Mouse (Mus musculus): ENCODE data around the gene Znhit1. TPM values are rescaled to one million over a fixed set of nuclear protein-coding genes. Genes with fewer than 3 reads are reported as not detected.
A peak's percentile ranks its signal among the peaks of the same experiment; 100 is the strongest.

Gene Znhit1
- polyA plus RNA-seq, 1 experiment, result 97.7 TPM

DNA sequence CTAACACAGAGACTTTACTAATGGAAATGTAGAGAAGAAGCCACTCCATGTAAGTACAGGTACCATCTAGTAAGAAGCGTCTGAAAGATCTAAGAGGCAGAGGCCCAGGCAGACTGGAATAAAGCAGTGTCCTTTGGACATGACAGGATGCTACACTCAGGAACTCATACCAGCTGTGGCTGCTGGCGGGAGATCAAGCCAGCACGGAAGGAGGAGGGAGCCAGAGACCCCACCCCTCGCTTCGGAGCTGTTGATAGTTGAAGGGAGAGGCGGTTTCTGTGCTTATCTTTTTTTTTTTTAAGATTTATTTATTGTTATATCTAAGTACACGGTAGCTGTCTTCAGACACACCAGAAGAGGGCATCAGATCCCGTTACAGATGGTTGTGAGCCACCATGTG, 19.5 kb upstream of the Znhit1 start:
- no peaks in the 10 kb centered on the region for H3K36me3 ChIP-seq (ENCODE audit: control insufficient read depth, insufficient read depth)
- no peak for TF ChIP-seq MAX (IDR thresholded peaks at IDR 0.05; ENCODE audit: low read depth)
- TF ChIP-seq POLR2A (IDR thresholded peaks at IDR 0.05; ENCODE audit: insufficient read length, low read depth), result no peak
- TF ChIP-seq POLR2AphosphoS2 (IDR thresholded peaks at IDR 0.05; ENCODE audit: insufficient read length, low read depth), result no peak
- no peak overlapping the region for H3ac ChIP-seq (ENCODE audit: control insufficient read depth, insufficient read length)

DNA sequence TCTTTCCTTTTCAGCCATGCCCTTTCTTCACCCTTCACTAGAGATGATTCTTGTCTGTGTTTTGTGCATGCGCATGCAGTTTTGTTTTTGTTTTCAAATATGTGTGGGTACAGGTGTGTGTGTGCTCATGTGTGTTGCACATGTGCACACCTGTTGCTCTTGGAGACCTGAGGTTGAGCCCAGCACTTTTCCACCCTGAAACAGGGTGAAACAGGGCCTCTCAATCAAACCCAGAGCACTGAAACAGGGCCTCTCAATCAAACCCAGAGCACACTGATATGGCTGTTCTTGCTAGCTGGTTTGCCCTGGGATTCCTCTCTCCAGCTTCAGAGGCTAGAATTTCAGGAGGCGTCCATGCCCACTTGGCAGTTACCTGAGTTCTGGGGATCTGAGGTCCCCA, 12.8 kb upstream of the Znhit1 start:
- peaks cover 6% of the 10 kb centered on the region for H3K27me3 ChIP-seq (ENCODE audit: control insufficient read depth, insufficient read depth, insufficient read length)
- no peak overlapping the region for H3ac ChIP-seq (ENCODE audit: control insufficient read depth, insufficient read length)
- no peaks in the 10 kb centered on the region for H3K36me3 ChIP-seq (ENCODE audit: control insufficient read depth, insufficient read depth)
- TF ChIP-seq MYOD1 (IDR thresholded peaks at IDR 0.05; ENCODE audit: control insufficient read depth in 1 of 3, insufficient read length in 2 of 3, low read depth in 2 of 3), result no peak
- no peak for TF ChIP-seq TCF3 (IDR thresholded peaks at IDR 0.05; ENCODE audit: insufficient read length, low read depth)
- no peak for TF ChIP-seq MYOG (IDR thresholded peaks at IDR 0.05; ENCODE audit: control insufficient read depth in 1 of 3, insufficient read depth in 1 of 3, insufficient read length in 2 of 3, low read depth in 2 of 3)
- no peak overlapping the region for H3K4me3 ChIP-seq
- no peaks in the 10 kb centered on the region for H3K79me2 ChIP-seq (ENCODE audit: control insufficient read depth, insufficient read depth)
- no peak overlapping the region for H3K4me2 ChIP-seq (ENCODE audit: low read depth)

More for the DNA sequence above, 19.5 kb upstream of the Znhit1 start:
- Histone ChIP-seq H3K4me2 (ENCODE audit: low read depth) (no peak overlapping the region), H3K4me3 (no peak overlapping the region), H3K79me2 (ENCODE audit: control insufficient read depth, insufficient read depth) (no peaks in the 10 kb centered on the region), H3K27me3 (ENCODE audit: control insufficient read depth, insufficient read depth, insufficient read length) (peaks cover 11% of the 10 kb centered on the region)

DNA sequence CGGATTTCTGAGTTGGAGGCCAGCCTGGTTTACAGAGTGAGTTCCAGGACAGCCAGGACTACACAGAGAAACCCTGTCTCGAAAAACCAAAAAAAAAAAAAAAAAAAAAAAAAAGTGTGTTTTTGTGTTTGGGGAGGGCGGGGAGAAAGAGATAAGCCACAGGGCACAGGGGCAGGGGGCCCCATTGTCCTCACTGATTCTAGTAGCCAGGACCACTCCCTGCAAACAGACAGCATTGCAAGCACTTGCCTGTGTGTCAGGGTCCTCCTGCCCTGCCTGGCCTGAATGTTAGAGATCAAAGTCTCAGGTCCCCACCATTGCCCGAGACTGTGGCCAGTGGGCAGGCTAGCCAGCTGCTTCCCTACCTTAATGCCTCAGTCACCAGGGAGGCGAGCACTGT, 11.6 kb upstream of the Znhit1 start:
- H3K4me3 ChIP-seq, result no peak overlapping the region
- no peaks in the 10 kb centered on the region for H3K36me3 ChIP-seq (ENCODE audit: control insufficient read depth, insufficient read depth)
- no peaks in the 10 kb centered on the region for H3K79me2 ChIP-seq (ENCODE audit: control insufficient read depth, insufficient read depth)
- TF ChIP-seq TCF3 (IDR thresholded peaks at IDR 0.05; ENCODE audit: insufficient read length, low read depth) (no peak), REST (IDR thresholded peaks at IDR 0.05; ENCODE audit: insufficient read depth, insufficient read length) (no peak), E2F4 (IDR thresholded peaks at IDR 0.05; ENCODE audit: insufficient read depth) (no peak), MYOG (IDR thresholded peaks at IDR 0.05; ENCODE audit: control insufficient read depth in 1 of 3, insufficient read depth in 1 of 3, insufficient read length in 2 of 3, low read depth in 2 of 3) (no peak), SRF (IDR thresholded peaks at IDR 0.05; ENCODE audit: control insufficient read depth, insufficient read length, low read depth) (no peak), USF1 (IDR thresholded peaks at IDR 0.05; ENCODE audit: low read depth) (no peak), MYOD1 (IDR thresholded peaks at IDR 0.05; ENCODE audit: control insufficient read depth in 1 of 3, insufficient read length in 2 of 3, low read depth in 2 of 3) (no peak), CEBPB (IDR thresholded peaks at IDR 0.05; ENCODE audit: insufficient read depth, poor library complexity, severe bottlenecking) (no peak), POLR2A (IDR thresholded peaks at IDR 0.05; ENCODE audit: insufficient read length, low read depth) (no peak)
- H3K27me3 ChIP-seq (ENCODE audit: control insufficient read depth, insufficient read depth, insufficient read length), result no peaks in the 10 kb centered on the region
- H3K4me2 ChIP-seq (ENCODE audit: low read depth), result no peak overlapping the region
- no peak overlapping the region for H3ac ChIP-seq (ENCODE audit: control insufficient read depth, insufficient read length)

DNA sequence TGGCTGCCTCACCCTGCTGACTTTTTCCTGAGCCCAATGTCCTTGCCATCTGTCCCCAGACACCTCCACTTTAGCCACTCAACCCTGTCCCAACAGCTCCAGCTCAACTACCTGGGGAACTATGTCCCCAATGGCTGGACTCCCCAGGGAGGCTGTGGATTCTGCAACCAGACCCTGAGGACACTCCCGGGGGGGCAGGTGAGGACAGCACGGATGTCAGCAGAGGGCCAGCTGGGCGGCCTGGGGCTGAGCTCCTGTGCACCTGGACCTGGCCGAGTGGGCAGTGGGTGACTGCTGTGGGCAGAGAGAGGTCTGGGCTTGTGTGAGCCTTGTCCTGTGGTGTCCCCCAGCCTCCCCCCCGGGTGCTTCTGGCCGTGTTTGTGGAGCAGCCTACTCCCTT, 2.0 kb upstream of the Znhit1 start:
- Histone ChIP-seq H3ac (ENCODE audit: control insufficient read depth, insufficient read length) (no peak overlapping the region), H3K4me3 (no peak overlapping the region), H3K4me2 (ENCODE audit: low read depth) (no peak overlapping the region), H3K27me3 (ENCODE audit: control insufficient read depth, insufficient read depth, insufficient read length) (no peaks in the 10 kb centered on the region), H3K79me2 (ENCODE audit: control insufficient read depth, insufficient read depth) (no peaks in the 10 kb centered on the region), H3K36me3 (ENCODE audit: control insufficient read depth, insufficient read depth) (peaks cover 6% of the 10 kb centered on the region)
- TF ChIP-seq TCF12 (IDR thresholded peaks at IDR 0.05; ENCODE audit: insufficient read depth, poor library complexity, severe bottlenecking), result no peak
- TF ChIP-seq TCF3 (IDR thresholded peaks at IDR 0.05; ENCODE audit: insufficient read length, low read depth), result no peak
- TF ChIP-seq USF1 (IDR thresholded peaks at IDR 0.05; ENCODE audit: low read depth), result no peak
- TF ChIP-seq MAX (IDR thresholded peaks at IDR 0.05; ENCODE audit: low read depth), result no peak
- no peak for TF ChIP-seq E2F4 (IDR thresholded peaks at IDR 0.05; ENCODE audit: insufficient read depth)
- no peak for TF ChIP-seq MYOG (IDR thresholded peaks at IDR 0.05; ENCODE audit: control insufficient read depth in 1 of 3, insufficient read depth in 1 of 3, insufficient read length in 2 of 3, low read depth in 2 of 3)
- TF ChIP-seq POLR2A (IDR thresholded peaks at IDR 0.05; ENCODE audit: insufficient read length, low read depth), result no peak
- TF ChIP-seq MYOD1 (IDR thresholded peaks at IDR 0.05; ENCODE audit: control insufficient read depth in 1 of 3, insufficient read length in 2 of 3, low read depth in 2 of 3), result no peak
- no peak for TF ChIP-seq REST (IDR thresholded peaks at IDR 0.05; ENCODE audit: insufficient read depth, insufficient read length)
- no peak for TF ChIP-seq POLR2AphosphoS2 (IDR thresholded peaks at IDR 0.05; ENCODE audit: insufficient read length, low read depth)
- no peak for TF ChIP-seq CEBPB (IDR thresholded peaks at IDR 0.05; ENCODE audit: insufficient read depth, poor library complexity, severe bottlenecking)
- TF ChIP-seq SRF (IDR thresholded peaks at IDR 0.05; ENCODE audit: control insufficient read depth, insufficient read length, low read depth), result no peak

DNA sequence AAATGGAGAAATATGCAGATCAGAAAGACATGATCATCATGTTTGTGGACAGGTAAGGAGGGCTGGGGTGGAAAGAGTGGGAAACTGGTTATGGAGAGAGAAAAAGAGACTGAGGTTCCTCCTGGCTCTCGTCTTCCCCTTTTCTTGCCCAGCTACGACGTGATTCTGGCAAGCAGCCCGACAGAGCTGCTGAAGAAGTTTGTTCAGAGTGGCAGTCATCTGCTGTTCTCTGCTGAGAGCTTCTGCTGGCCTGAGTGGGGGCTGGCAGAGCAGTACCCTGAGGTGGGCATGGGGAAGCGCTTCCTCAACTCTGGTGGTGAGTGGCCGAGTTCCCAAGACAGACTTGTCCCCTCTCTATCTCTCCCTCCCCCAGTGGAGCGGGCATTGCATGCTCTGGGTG, 599 bp upstream of the Znhit1 start:
- TF ChIP-seq E2F4 (IDR thresholded peaks at IDR 0.05; ENCODE audit: insufficient read depth), result no peak
- no peak for TF ChIP-seq MYOD1 (IDR thresholded peaks at IDR 0.05; ENCODE audit: control insufficient read depth in 1 of 3, insufficient read length in 2 of 3, low read depth in 2 of 3)
- no peak for TF ChIP-seq MYOG (IDR thresholded peaks at IDR 0.05; ENCODE audit: control insufficient read depth in 1 of 3, insufficient read depth in 1 of 3, insufficient read length in 2 of 3, low read depth in 2 of 3)
- TF ChIP-seq SRF (IDR thresholded peaks at IDR 0.05; ENCODE audit: control insufficient read depth, insufficient read length, low read depth), result no peak
- no peak for TF ChIP-seq POLR2AphosphoS2 (IDR thresholded peaks at IDR 0.05; ENCODE audit: insufficient read length, low read depth)
- no peak for TF ChIP-seq MAX (IDR thresholded peaks at IDR 0.05; ENCODE audit: low read depth)
- TF ChIP-seq POLR2A (IDR thresholded peaks at IDR 0.05; ENCODE audit: insufficient read length, low read depth), result no peak
- TF ChIP-seq TCF3 (IDR thresholded peaks at IDR 0.05; ENCODE audit: insufficient read length, low read depth), result no peak
- no peak for TF ChIP-seq TCF12 (IDR thresholded peaks at IDR 0.05; ENCODE audit: insufficient read depth, poor library complexity, severe bottlenecking)
- no peak for TF ChIP-seq CEBPB (IDR thresholded peaks at IDR 0.05; ENCODE audit: insufficient read depth, poor library complexity, severe bottlenecking)
- TF ChIP-seq USF1 (IDR thresholded peaks at IDR 0.05; ENCODE audit: low read depth), result no peak
- no peak for TF ChIP-seq REST (IDR thresholded peaks at IDR 0.05; ENCODE audit: insufficient read depth, insufficient read length)
- Histone ChIP-seq H3K4me3 (peak overlapping the region; percentile 93), H3K79me2 (ENCODE audit: control insufficient read depth, insufficient read depth) (no peaks in the 10 kb centered on the region), H3K36me3 (ENCODE audit: control insufficient read depth, insufficient read depth) (peaks cover 6% of the 10 kb centered on the region), H3K27me3 (ENCODE audit: control insufficient read depth, insufficient read depth, insufficient read length) (no peaks in the 10 kb centered on the region), H3ac (ENCODE audit: control insufficient read depth, insufficient read length) (peak overlapping the region; percentile 60), H3K4me2 (ENCODE audit: low read depth) (peak overlapping the region; percentile 86)
